Mouse (Mus musculus) liver, postnatal 0 days (tissue): Measurements from ENCODE around the gene Ttc7.

Experiments used
- CTCF ChIP-seq: sonication (generic); IDR thresholded peaks from 2 replicates; pipeline ENCODE4 v1.5.1; 2016; ENCODE audit warnings: antibody characterized with exemption, low read depth
- EP300 ChIP-seq: IDR thresholded peaks from 2 replicates; pipeline ENCODE4 v1.6.1; 2016; ENCODE audit warnings: antibody characterized with exemption, low read depth, mild to moderate bottlenecking

DNA sequence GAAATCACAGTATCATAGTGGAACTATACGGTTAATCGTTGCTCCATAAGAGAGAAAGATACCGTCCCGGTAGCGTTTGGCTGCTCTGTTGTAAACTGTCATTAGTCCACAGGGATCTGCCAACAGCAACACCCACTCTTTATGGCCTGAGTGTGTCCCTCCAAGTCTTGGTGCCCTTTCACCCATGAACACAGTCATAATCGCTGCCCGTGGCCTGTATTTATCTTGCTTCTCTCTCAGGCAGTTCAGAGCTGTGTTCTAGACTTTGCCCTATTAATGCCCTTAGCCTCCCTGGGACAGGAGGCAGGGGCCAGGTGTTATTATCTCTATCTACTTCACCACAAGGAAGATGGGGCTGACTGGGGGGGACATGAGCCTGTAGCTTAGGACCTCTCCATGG is 8.4 kb downstream of the Ttc7 start:
- TF ChIP-seq EP300: no peak
- TF ChIP-seq CTCF: no peak
